Mouse (Mus musculus) olfactory bulb, adult 2 months (tissue): ENCODE measurements around the gene Ntn4.

Experiments used
- CTCF ChIP-seq: fragments of 200-500 bp; IDR thresholded peaks from 2 replicates; pipeline ENCODE4 v1.5.1; 2012; ENCODE audit warnings: low read depth, mild to moderate bottlenecking, low read length, moderate library complexity; ENCODE audit not compliant: insufficient read depth
- POLR2A ChIP-seq: fragments of 200-500 bp; IDR thresholded peaks from 2 replicates; pipeline ENCODE4 v1.6.1; 2012; ENCODE audit warnings: mild to moderate bottlenecking, low read depth, low read length, moderate library complexity; ENCODE audit not compliant: insufficient read depth

- TF ChIP-seq CTCF (no peak), POLR2A (no peak)
Measured at GRCm38 (mm10) chr10:93776731-93777151, 136.3 kb downstream of the Ntn4 start.
